16 mouse cellular contexts compared by ENCODE assay signal in genomic region chr6:149155031-149155841, GRCm38 (mm10). TPM values are rescaled to one million over a fixed set of nuclear protein-coding genes. Genes with fewer than 3 reads are reported as not detected.
A peak's percentile ranks its signal among the peaks of the same experiment; 100 is the strongest.
DNase-seq lines count a peak whose midpoint lies in the region; ATAC-seq and TF ChIP-seq lines count a peak whose summit lies in the region.
"Had no signal": no experiment of that assay in that cellular context is flagged by ENCODE, and none has a peak within 500 bp of the region (broad histone marks: within the 10 kb centered on the region; RNA-seq: fewer than 3 reads in every experiment).

No protein-coding gene starts in this region.

- 75% methylated on average over 3 of the region's 3 CpGs for WGBS in forebrain, embryonic 10.5 days
- 79% methylated on average over 3 of the region's 3 CpGs for WGBS in forebrain, postnatal 0 days
- 21% methylated on average over 3 of the region's 3 CpGs for WGBS in liver, embryonic 13.5 days (ENCODE audit: insufficient replicate concordance)
- 33% methylated on average over 3 of the region's 3 CpGs for WGBS in liver, embryonic 11.5 days
- WGBS in intestine, embryonic 14.5 days: 39% methylated on average over 3 of the region's 3 CpGs

- no peak overlapping the region for H3K4me3 ChIP-seq in forebrain, embryonic 10.5 days
- H3K4me3 ChIP-seq in forebrain, postnatal 0 days (ENCODE audit: low read depth, low read length): no peak overlapping the region
- H3K4me3 ChIP-seq in liver, embryonic 13.5 days (replicated peaks): no peak overlapping the region
- H3K4me3 ChIP-seq in liver, embryonic 11.5 days (ENCODE audit: low read depth, low read length): no peak overlapping the region
- H3K4me3 ChIP-seq in intestine, embryonic 14.5 days (ENCODE audit: low read depth, low read length): no peak overlapping the region
- H3K4me3 ChIP-seq: forebrain, embryonic 15.5 days; myocyte had no signal

- peak overlapping the region; percentile 49; the same call in 1 of the 2 replicates for H3K27ac ChIP-seq in forebrain, embryonic 10.5 days
- H3K27ac ChIP-seq in forebrain, postnatal 0 days (ENCODE audit: low read depth, low read length): no peak overlapping the region
- H3K27ac ChIP-seq in liver, embryonic 13.5 days: no peak overlapping the region
- H3K27ac ChIP-seq in liver, embryonic 11.5 days (ENCODE audit: low read depth, low read length): no peak overlapping the region
- peak overlapping the region; percentile 47; the same call in 1 of the 2 replicates for H3K27ac ChIP-seq in intestine, embryonic 14.5 days (ENCODE audit: low read depth)
- H3K27ac ChIP-seq: forebrain, embryonic 15.5 days; liver, embryonic 14.5 days had no signal

- no peak overlapping the region for H3K4me2 ChIP-seq in forebrain, postnatal 0 days (ENCODE audit: low read depth)
- no peak overlapping the region for H3K4me2 ChIP-seq in liver, embryonic 13.5 days
- no peak overlapping the region for H3K4me2 ChIP-seq in liver, embryonic 11.5 days
- no peak overlapping the region for H3K4me2 ChIP-seq in intestine, embryonic 14.5 days (ENCODE audit: low read length)
- H3K4me2 ChIP-seq: forebrain, embryonic 15.5 days had no signal

- no peaks in the 10 kb centered on the region for H3K9me3 ChIP-seq in forebrain, embryonic 10.5 days
- no peaks in the 10 kb centered on the region for H3K9me3 ChIP-seq in forebrain, postnatal 0 days (ENCODE audit: low read length)
- no peaks in the 10 kb centered on the region for H3K9me3 ChIP-seq in liver, embryonic 13.5 days (replicated peaks)
- H3K9me3 ChIP-seq in liver, embryonic 11.5 days (ENCODE audit: control insufficient read depth, low read length): no peaks in the 10 kb centered on the region
- H3K9me3 ChIP-seq in intestine, embryonic 14.5 days (ENCODE audit: control insufficient read depth, low read length): no peaks in the 10 kb centered on the region
- H3K9me3 ChIP-seq: forebrain, embryonic 15.5 days had no signal

- no peak for DNase-seq in forebrain, embryonic 10.5 days (ENCODE audit: extremely low spot score, low spot score)
- DNase-seq in forebrain, postnatal 0 days: no peak
- no peak for DNase-seq in liver, embryonic 13.5 days
- DNase-seq in liver, embryonic 11.5 days (ENCODE audit: low spot score): no peak
- no peak for DNase-seq in intestine, embryonic 14.5 days (ENCODE audit: low spot score)
- DNase-seq in thymus, adult 18-20 months: no peak
- no peak for DNase-seq in embryo, embryonic 11 days
- DNase-seq: retina, postnatal 1 day had no signal

- no peak for TF ChIP-seq CTCF in forebrain, postnatal 0 days (IDR thresholded peaks at IDR 0.05; ENCODE audit: low read depth)

- ATAC-seq in forebrain, postnatal 0 days: no peak
- ATAC-seq in liver, embryonic 13.5 days (ENCODE audit: low read depth): 0 out of 2 replicates have a peak, but pooled peaks have one; percentile 18
- ATAC-seq in liver, embryonic 11.5 days (replicated peaks; ENCODE audit: low FRiP score): no peak
- ATAC-seq in intestine, embryonic 14.5 days (replicated peaks; ENCODE audit: low FRiP score, low TSS enrichment, low read depth): peak; percentile 37
- peak; percentile 75 for ATAC-seq in megakaryocyte progenitor cell, adult 5-6 weeks (replicated peaks; ENCODE audit: poor library complexity)

- no peak overlapping the region for H3K9ac ChIP-seq in forebrain, postnatal 0 days
- no peak overlapping the region for H3K9ac ChIP-seq in liver, embryonic 13.5 days
- H3K9ac ChIP-seq in liver, embryonic 11.5 days (ENCODE audit: low read depth, low read length): no peak overlapping the region
- no peak overlapping the region for H3K9ac ChIP-seq in intestine, embryonic 14.5 days (ENCODE audit: low read length)
- H3K9ac ChIP-seq: forebrain, embryonic 15.5 days; liver, embryonic 14.5 days had no signal

- no peaks in the 10 kb centered on the region for H3K27me3 ChIP-seq in forebrain, embryonic 10.5 days (ENCODE audit: poor library complexity, severe bottlenecking)
- no peaks in the 10 kb centered on the region for H3K27me3 ChIP-seq in forebrain, postnatal 0 days (ENCODE audit: insufficient read depth, low read length)
- no peaks in the 10 kb centered on the region for H3K27me3 ChIP-seq in liver, embryonic 13.5 days
- H3K27me3 ChIP-seq in liver, embryonic 11.5 days (replicated peaks; ENCODE audit: control insufficient read depth, insufficient read depth, low read length): no peaks in the 10 kb centered on the region
- no peaks in the 10 kb centered on the region for H3K27me3 ChIP-seq in intestine, embryonic 14.5 days (replicated peaks; ENCODE audit: control insufficient read depth, insufficient read depth, low read length)
- H3K27me3 ChIP-seq: forebrain, embryonic 15.5 days had no signal

- H3K4me1 ChIP-seq in forebrain, embryonic 10.5 days: peaks cover 14% of the 10 kb centered on the region
- no peaks in the 10 kb centered on the region for H3K4me1 ChIP-seq in forebrain, postnatal 0 days (ENCODE audit: insufficient read depth)
- peaks cover 22% of the 10 kb centered on the region for H3K4me1 ChIP-seq in liver, embryonic 13.5 days (replicated peaks)
- H3K4me1 ChIP-seq in liver, embryonic 11.5 days (replicated peaks; ENCODE audit: control insufficient read depth, insufficient read depth, low read length): peaks cover 10% of the 10 kb centered on the region; the same call in 1 of the 2 replicates
- peaks cover 10% of the 10 kb centered on the region for H3K4me1 ChIP-seq in intestine, embryonic 14.5 days (replicated peaks; ENCODE audit: control insufficient read depth, insufficient read depth, low read length)
- H3K4me1 ChIP-seq: forebrain, embryonic 15.5 days had no signal

- peaks cover 63% of the 10 kb centered on the region for H3K36me3 ChIP-seq in forebrain, embryonic 10.5 days (replicated peaks)
- peaks cover 23% of the 10 kb centered on the region for H3K36me3 ChIP-seq in forebrain, postnatal 0 days (ENCODE audit: insufficient read depth)
- H3K36me3 ChIP-seq in liver, embryonic 13.5 days: no peaks in the 10 kb centered on the region
- H3K36me3 ChIP-seq in liver, embryonic 11.5 days (ENCODE audit: control insufficient read depth, insufficient read depth, low read length): peaks cover 4% of the 10 kb centered on the region; the same call in 1 of the 2 replicates
- peaks cover 37% of the 10 kb centered on the region for H3K36me3 ChIP-seq in intestine, embryonic 14.5 days (ENCODE audit: control insufficient read depth, insufficient read depth, low read length)

RNA-seq across cellular contexts. Expression of gene Etfbkmt, which starts 15.6 kb away (rescaled TPM):
- 11.9 and 13.2 TPM in 2 replicates for polyA plus RNA-seq in forebrain, embryonic 10.5 days (2016; fragmentation: Nextera tagmentation; extraction: Ambion mirVana)
- total RNA-seq in forebrain, postnatal 0 days (2014; rRNA removed): 4.4 and 5.7 TPM in 2 replicates
- polyA plus RNA-seq in forebrain, postnatal 0 days (2015; fragmentation: Nextera tagmentation; extraction: Ambion mirVana): 6.5 and 6.9 TPM in 2 replicates
- polyA plus RNA-seq in liver, embryonic 13.5 days (2015; fragmentation: Nextera tagmentation; extraction: Ambion mirVana): 11.5 and 13.5 TPM in 2 replicates
- polyA plus RNA-seq in liver, embryonic 11.5 days (2014; fragmentation: Nextera tagmentation; extraction: Ambion mirVana): 14.2 and 14.9 TPM in 2 replicates
- polyA plus RNA-seq in intestine, embryonic 14.5 days (2014; fragmentation: Nextera tagmentation; extraction: Ambion mirVana): 15.7 and 18.4 TPM in 2 replicates
- 8.2 and 21.1 TPM in 2 replicates for total RNA-seq in megakaryocyte progenitor cell, adult 5-6 weeks (2015)
- total RNA-seq in megakaryocyte progenitor cell, adult 5-6 weeks (2017): 6.9 and 10.8 TPM in 2 replicates

RNA-seq across cellular contexts. Expression of gene Gm10203, which starts 25.3 kb away (rescaled TPM):
- polyA plus RNA-seq in forebrain, embryonic 10.5 days (2016; fragmentation: Nextera tagmentation; extraction: Ambion mirVana): not detected in 2 replicates
- not detected in 2 replicates for total RNA-seq in forebrain, postnatal 0 days (2014; rRNA removed)
- not detected in 2 replicates for polyA plus RNA-seq in forebrain, postnatal 0 days (2015; fragmentation: Nextera tagmentation; extraction: Ambion mirVana)
- polyA plus RNA-seq in liver, embryonic 13.5 days (2015; fragmentation: Nextera tagmentation; extraction: Ambion mirVana): not detected in 2 replicates
- polyA plus RNA-seq in liver, embryonic 11.5 days (2014; fragmentation: Nextera tagmentation; extraction: Ambion mirVana): not detected in 2 replicates
- polyA plus RNA-seq in intestine, embryonic 14.5 days (2014; fragmentation: Nextera tagmentation; extraction: Ambion mirVana): not detected in 2 replicates
- not detected in 2 replicates for total RNA-seq in megakaryocyte progenitor cell, adult 5-6 weeks (2015)
- not detected in 2 replicates for total RNA-seq in megakaryocyte progenitor cell, adult 5-6 weeks (2017)
- total RNA-seq: layer of hippocampus, postnatal 25 days had no signal
- polyA plus RNA-seq: C2C12; cortical plate, adult 2 months; forebrain, embryonic 15.5 days; heart, embryonic 16.5 days; liver, embryonic 14.5 days; myocyte had no signal

RNA-seq across cellular contexts. Expression of gene Amn1, which starts 33.3 kb away (rescaled TPM):
- polyA plus RNA-seq in forebrain, embryonic 10.5 days (2016; fragmentation: Nextera tagmentation; extraction: Ambion mirVana): 38.5 and 45.6 TPM in 2 replicates
- total RNA-seq in forebrain, postnatal 0 days (2014; rRNA removed): 64.8 and 80.2 TPM in 2 replicates
- 93.8 and 101 TPM in 2 replicates for polyA plus RNA-seq in forebrain, postnatal 0 days (2015; fragmentation: Nextera tagmentation; extraction: Ambion mirVana)
- 7.7 and 8.0 TPM in 2 replicates for polyA plus RNA-seq in liver, embryonic 13.5 days (2015; fragmentation: Nextera tagmentation; extraction: Ambion mirVana)
- polyA plus RNA-seq in liver, embryonic 11.5 days (2014; fragmentation: Nextera tagmentation; extraction: Ambion mirVana): 12.8 and 14.4 TPM in 2 replicates
- polyA plus RNA-seq in intestine, embryonic 14.5 days (2014; fragmentation: Nextera tagmentation; extraction: Ambion mirVana): 26.7 and 29.8 TPM in 2 replicates
- total RNA-seq in megakaryocyte progenitor cell, adult 5-6 weeks (2015): 7.7 and 11.9 TPM in 2 replicates
- total RNA-seq in megakaryocyte progenitor cell, adult 5-6 weeks (2017): 9.5 and 13.0 TPM in 2 replicates

RNA-seq across cellular contexts. Expression of gene Dennd5b, which starts 53.8 kb away (rescaled TPM):
- 10.9 and 11.5 TPM in 2 replicates for polyA plus RNA-seq in forebrain, embryonic 10.5 days (2016; fragmentation: Nextera tagmentation; extraction: Ambion mirVana)
- 36.2 and 42.2 TPM in 2 replicates for total RNA-seq in forebrain, postnatal 0 days (2014; rRNA removed)
- polyA plus RNA-seq in forebrain, postnatal 0 days (2015; fragmentation: Nextera tagmentation; extraction: Ambion mirVana): 5.1 and 10.3 TPM in 2 replicates
- polyA plus RNA-seq in liver, embryonic 13.5 days (2015; fragmentation: Nextera tagmentation; extraction: Ambion mirVana): 3.8 and 4.3 TPM in 2 replicates
- polyA plus RNA-seq in liver, embryonic 11.5 days (2014; fragmentation: Nextera tagmentation; extraction: Ambion mirVana): 11.0 and 11.3 TPM in 2 replicates
- polyA plus RNA-seq in intestine, embryonic 14.5 days (2014; fragmentation: Nextera tagmentation; extraction: Ambion mirVana): 13.2 TPM in 2 replicates
- total RNA-seq in megakaryocyte progenitor cell, adult 5-6 weeks (2015): 2.6 and 3.1 TPM in 2 replicates
- 2.3 and 4.3 TPM in 2 replicates for total RNA-seq in megakaryocyte progenitor cell, adult 5-6 weeks (2017)

Comparison
In these comparisons a context has a peak if more than half of its experiments do, and no peak if none do; other contexts are left out.
1. H3K27ac ChIP-seq: peak in forebrain, embryonic 10.5 days (single experiment) and intestine, embryonic 14.5 days (single experiment); none in forebrain, postnatal 0 days (single experiment), liver, embryonic 13.5 days (single experiment) and liver, embryonic 11.5 days (single experiment).
2. ATAC-seq: peak in liver, embryonic 13.5 days (single experiment), intestine, embryonic 14.5 days (single experiment) and megakaryocyte progenitor cell, adult 5-6 weeks (single experiment); none in forebrain, postnatal 0 days (single experiment) and liver, embryonic 11.5 days (single experiment).